Mouse (Mus musculus) 416B (cell line): ENCODE measurements at regions not wholly inside any gene's neighbourhood (a gene's known extent, or its start where the extent isn't known, plus 50 kb on each side); places are given as distances from the start of the nearest gene placed in this dataset.
A peak's percentile ranks its signal among the peaks of the same experiment; 100 is the strongest.

ENCODE experiments used
- DNase-seq: peaks from one replicate; pipeline ENCODE4 v3.0.0; 2011; ENCODE audit warnings: low read depth

- DNase-seq: no peak
Observed at GRCm38 (mm10) chr1:32092221-32092620, 80.3 kb upstream of the Khdrbs2 start.

GRCm38 (mm10) chr1:32092994-32093665 lies 79.4 kb upstream of the Khdrbs2 start:
- no peak for DNase-seq

DNA sequence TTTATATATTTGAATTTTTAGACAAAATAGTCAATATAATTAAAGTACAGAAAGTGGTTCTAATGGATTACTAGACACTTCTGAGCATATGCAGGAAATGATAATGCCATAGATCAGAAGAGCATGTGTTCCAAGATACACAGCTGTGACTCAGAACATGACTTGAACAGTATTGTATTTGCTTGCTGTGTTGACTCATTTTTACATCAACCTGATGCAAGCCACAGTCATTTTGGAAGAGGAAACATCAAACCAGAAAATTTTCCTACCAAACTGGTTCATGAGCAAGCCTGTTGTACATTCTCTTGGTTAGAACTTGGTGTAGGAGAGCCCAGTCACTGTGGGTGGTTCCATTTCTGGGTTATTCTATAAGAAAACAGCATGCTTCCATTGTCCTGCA lies 68.5 kb upstream of the Khdrbs2 start:
- peak; percentile 57 for DNase-seq
